Mouse (Mus musculus) gastrocnemius, postnatal 36 days (tissue): ENCODE data around the gene Usp1. TPM values are rescaled to one million over a fixed set of nuclear protein-coding genes. Genes with fewer than 3 reads are reported as not detected.
"Not testable (repeated sequence)": the region's sequence is repeated elsewhere in the genome, so short reads cannot be mapped to it uniquely, and the experiment has no call there.

Experiments used
- DNase-seq, 2 experiments: peaks; one replicate each; pipeline ENCODE4 v3.0.0; 2022
- intact Hi-C: fragments of 180-260 bp; cut with DNase I; formaldehyde crosslinking; loops from one replicate; pipeline ENCODE4 v1.15.1; 2025
- total RNA-seq, 2 experiments: library from RNA; stranded (reverse); gene quantifications; 2 replicates each; pipeline ENCODE4 v1.2.3; 2021

Usp1 gene
- total RNA-seq, 2 experiments from 2014 or later, result 8.2 to 9.1 TPM

- DNase-seq, intact Hi-C loops: not testable (repeated sequence)
Measured at GRCm38 (mm10) chr4:98978288-98978687, 54.7 kb downstream of the Usp1 start.

GRCm38 (mm10) chr4:98978693-98979092 lies 55.1 kb downstream of the Usp1 start:
- no peak for DNase-seq
- intact Hi-C loops, result no loop called here

- DNase-seq, intact Hi-C loops: not testable (repeated sequence)
Measured at GRCm38 (mm10) chr4:98979976-98980375, 56.4 kb downstream of the Usp1 start.

GRCm38 (mm10) chr4:98984701-98985100 lies 61.1 kb downstream of the Usp1 start:
- intact Hi-C loops, result no loop called here
- no peak for DNase-seq

Other genes starting within 250 kb of the Usp1 start
- gene L1td1, start 197.1 kb upstream of the Usp1 start, total RNA-seq, result not detected
- 1 to 10 TPM in 1 of 2 experiments, under 1 TPM in 1; 0.87 to 1.4 TPM for gene Kank4, start 106.3 kb upstream of the Usp1 start, total RNA-seq
- gene I0C0044D17Rik, start 100.0 kb upstream of the Usp1 start, total RNA-seq, result not detected
- gene Angptl3, start 107.1 kb downstream of the Usp1 start, total RNA-seq, result not detected
- gene Dock7, start 197.1 kb downstream of the Usp1 start, total RNA-seq, result 1 to 10 TPM; 6.4 to 6.8 TPM